ENCODE assay signal across 9 mouse cellular contexts in genomic region chr7:109230806-109231205, GRCm38 (mm10). TPM values are rescaled to one million over a fixed set of nuclear protein-coding genes. Genes with fewer than 3 reads are reported as not detected.
DNase-seq lines count a peak whose midpoint lies in the region; ATAC-seq and TF ChIP-seq lines count a peak whose summit lies in the region.
"Had no signal": no experiment of that assay in that cellular context is flagged by ENCODE, and none has a peak within 500 bp of the region (broad histone marks: within the 10 kb centered on the region; RNA-seq: fewer than 3 reads in every experiment).

No protein-coding gene starts in this region.

- no peak overlapping the region for H3K4me3 ChIP-seq in G1E (ENCODE audit: low read depth, low read length)
- no peak overlapping the region for H3K4me3 ChIP-seq in bone marrow, adult 2 months (replicated peaks; ENCODE audit: control insufficient read depth, low read depth, low read length)
- no peak overlapping the region for H3K4me3 ChIP-seq in embryonic fibroblast, embryonic 13.5 days (ENCODE audit: insufficient read depth, low read length)
- H3K4me3 ChIP-seq in hindbrain, embryonic 11.5 days (ENCODE audit: low read depth, low read length) = no peak overlapping the region
- H3K4me3 ChIP-seq in lung, embryonic 16.5 days (ENCODE audit: low read length) = no peak overlapping the region
- H3K4me3 ChIP-seq: heart, embryonic 13.5 days had no signal

- peak; percentile 80 for TF ChIP-seq CTCF in G1E (IDR thresholded peaks at IDR 0.05; ENCODE audit: low read depth, low read length)
- TF ChIP-seq CTCF in bone marrow, adult 2 months (IDR thresholded peaks at IDR 0.05; ENCODE audit: control insufficient read depth, insufficient read depth, low read length) = peak; percentile 65
- peak; percentile 44; the same call in 1 of the 2 replicates for TF ChIP-seq CTCF in embryonic fibroblast, embryonic 13.5 days (IDR thresholded peaks at IDR 0.05; ENCODE audit: borderline replicate concordance, insufficient read depth, low read length)

- peak; percentile 31 for DNase-seq in G1E (ENCODE audit: low spot score)
- peak; percentile 81 for DNase-seq in hindbrain, embryonic 11.5 days (ENCODE audit: low spot score)
- DNase-seq in layer of hippocampus, adult 9-10 months (ENCODE audit: low spot score) = peak; percentile 61
- peak; percentile 87 for DNase-seq in retina, embryonic 14.5 days (ENCODE audit: low spot score)
- peak; percentile 22 for DNase-seq in yolk sac, embryonic 10.5 days (ENCODE audit: low spot score)

- no peak overlapping the region for H3K27ac ChIP-seq in bone marrow, adult 2 months (ENCODE audit: control insufficient read depth, insufficient read depth, low read depth, low read length, poor library complexity)
- H3K27ac ChIP-seq in embryonic fibroblast, embryonic 13.5 days (ENCODE audit: insufficient read depth, low read length) = no peak overlapping the region
- no peak overlapping the region for H3K27ac ChIP-seq in hindbrain, embryonic 11.5 days (ENCODE audit: low read depth, low read length)
- H3K27ac ChIP-seq in lung, embryonic 16.5 days (ENCODE audit: low read length) = no peak overlapping the region
- H3K27ac ChIP-seq: heart, embryonic 13.5 days had no signal

- ATAC-seq in G1E (ENCODE audit: extremely low read depth, insufficient number of reproducible peaks, low FRiP score, poor library complexity, severe bottlenecking) = 0 out of 2 replicates have a peak, but pooled peaks have one; percentile 40
- peak; percentile 50 for ATAC-seq in hindbrain, embryonic 11.5 days (ENCODE audit: low FRiP score)
- peak; percentile 47; the same call in 1 of the 2 replicates for ATAC-seq in lung, embryonic 16.5 days (ENCODE audit: low read depth)

- H3K36me3 ChIP-seq in G1E (replicated peaks) = no peaks in the 10 kb centered on the region
- no peaks in the 10 kb centered on the region for H3K36me3 ChIP-seq in hindbrain, embryonic 11.5 days (ENCODE audit: control insufficient read depth, insufficient read depth, low read length)
- H3K36me3 ChIP-seq in lung, embryonic 16.5 days (ENCODE audit: control insufficient read depth, insufficient read depth, low read length) = no peaks in the 10 kb centered on the region
- H3K36me3 ChIP-seq: heart, embryonic 13.5 days had no signal

- H3K27me3 ChIP-seq in G1E (ENCODE audit: insufficient read depth, low read length) = peaks cover 2% of the 10 kb centered on the region; the same call in 1 of the 2 replicates
- no peaks in the 10 kb centered on the region for H3K27me3 ChIP-seq in hindbrain, embryonic 11.5 days (ENCODE audit: control insufficient read depth, insufficient read depth, low read length)
- H3K27me3 ChIP-seq in lung, embryonic 16.5 days (ENCODE audit: control insufficient read depth, insufficient read depth, low read depth, low read length) = no peaks in the 10 kb centered on the region
- H3K27me3 ChIP-seq: heart, embryonic 13.5 days had no signal

- no peak for TF ChIP-seq POLR2A in bone marrow, adult 2 months (IDR thresholded peaks at IDR 0.05; ENCODE audit: borderline replicate concordance, control insufficient read depth, low read depth, low read length)
- TF ChIP-seq POLR2A in embryonic fibroblast, embryonic 13.5 days (IDR thresholded peaks at IDR 0.05; ENCODE audit: low read depth, low read length) = no peak

- 16% methylated on average over 2 of the region's 2 CpGs for WGBS in bone marrow, adult 2 months
- 12% methylated on average over 2 of the region's 2 CpGs for WGBS in hindbrain, embryonic 11.5 days
- 17% methylated on average over 2 of the region's 2 CpGs for WGBS in lung, embryonic 16.5 days

- no peaks in the 10 kb centered on the region for H3K4me1 ChIP-seq in G1E (ENCODE audit: insufficient read depth, low read depth, low read length)
- H3K4me1 ChIP-seq in bone marrow, adult 2 months (ENCODE audit: control insufficient read depth, insufficient read depth, low read length) = no peaks in the 10 kb centered on the region
- H3K4me1 ChIP-seq in embryonic fibroblast, embryonic 13.5 days (ENCODE audit: control insufficient read depth, insufficient read depth, low read length) = no peaks in the 10 kb centered on the region
- 0 out of 2 replicates have a peak, but pooled peaks cover 2% of the 10 kb centered on the region for H3K4me1 ChIP-seq in hindbrain, embryonic 11.5 days (replicated peaks; ENCODE audit: control insufficient read depth, insufficient read depth, low read length)
- no peaks in the 10 kb centered on the region for H3K4me1 ChIP-seq in lung, embryonic 16.5 days (replicated peaks; ENCODE audit: control insufficient read depth, insufficient read depth, low read length)
- H3K4me1 ChIP-seq: heart, embryonic 13.5 days had no signal

- H3K9ac ChIP-seq in hindbrain, embryonic 11.5 days (ENCODE audit: low read depth, low read length) = no peak overlapping the region
- no peak overlapping the region for H3K9ac ChIP-seq in lung, embryonic 16.5 days (ENCODE audit: low read length)
- H3K9ac ChIP-seq: heart, embryonic 13.5 days had no signal

- H3K9me3 ChIP-seq in G1E (replicated peaks) = no peaks in the 10 kb centered on the region
- H3K9me3 ChIP-seq in hindbrain, embryonic 11.5 days (ENCODE audit: control insufficient read depth, low read length) = no peaks in the 10 kb centered on the region
- no peaks in the 10 kb centered on the region for H3K9me3 ChIP-seq in lung, embryonic 16.5 days (ENCODE audit: control insufficient read depth, low read length)
- H3K9me3 ChIP-seq: heart, embryonic 13.5 days had no signal

- H3K4me2 ChIP-seq in hindbrain, embryonic 11.5 days (replicated peaks; ENCODE audit: low read depth, low read length) = no peak overlapping the region
- no peak overlapping the region for H3K4me2 ChIP-seq in lung, embryonic 16.5 days (ENCODE audit: low read depth, low read length)
- H3K4me2 ChIP-seq: heart, embryonic 13.5 days had no signal

RNA-seq across cellular contexts. Expression of gene Lmo1, which starts 55.8 kb away (rescaled TPM):
- total RNA-seq in G1E (2014; fragmentation: Nextera tagmentation) (not detected in 2 replicates), G1E (2017) (0.12 TPM in 1 of 2 replicates, not detected in the other)
- not detected in 2 replicates for polyA plus RNA-seq in G1E (2012)
- 4.5 and 7.5 TPM in 2 replicates for polyA plus RNA-seq in bone marrow, adult 2 months (2011; ENCODE audit: insufficient read depth, insufficient read length, low replicate concordance, missing spikeins)
- polyA plus RNA-seq in embryonic fibroblast, embryonic 13.5 days (2011; ENCODE audit: insufficient read length, low read depth, missing spikeins) = 2.4 and 5.3 TPM in 2 replicates
- 32.6 and 41.0 TPM in 2 replicates for polyA plus RNA-seq in hindbrain, embryonic 11.5 days (2014; fragmentation: Nextera tagmentation; extraction: Ambion mirVana)
- polyA plus RNA-seq in lung, embryonic 16.5 days (2015; fragmentation: Nextera tagmentation; extraction: Ambion mirVana) = 11.8 and 13.3 TPM in 2 replicates

Comparison
In these comparisons a context has a peak if more than half of its experiments do, and no peak if none do; other contexts are left out.
1. DNase-seq: peak in every context shown above with its lines; median percentile 87 in retina, embryonic 14.5 days; 81 in hindbrain, embryonic 11.5 days; 61 in layer of hippocampus, adult 9-10 months; 31 in G1E; 22 in yolk sac, embryonic 10.5 days.